Mouse (Mus musculus) erythroblast, embryonic 14.5 days (primary cell): ENCODE measurements around the gene Smpd1.

Source experiments
- GATA1 ChIP-seq: IDR thresholded peaks from 2 replicates; pipeline ENCODE4 v1.6.1; 2012; ENCODE audit warnings: low read length, inconsistent platforms, mixed read lengths
- TAL1 ChIP-seq: IDR thresholded peaks from 3 replicates; pipeline ENCODE4 v1.6.1; 2012; ENCODE audit warnings: low read length, inconsistent platforms, mixed read lengths

GRCm38 (mm10) chr7:105545986-105546385 lies 8.2 kb upstream of the Smpd1 start:
- no peak for TF ChIP-seq GATA1
- no peak for TF ChIP-seq TAL1
